Mouse (Mus musculus) spleen, postnatal 4 days (tissue): Measurements from ENCODE around the gene Sec24c.
A peak's percentile ranks its signal among the peaks of the same experiment; 100 is the strongest.
"Not testable (repeated sequence)": the region's sequence is repeated elsewhere in the genome, so short reads cannot be mapped to it uniquely, and the experiment has no call there.

Experiments
- DNase-seq, 2 experiments: peaks; one replicate each; pipeline ENCODE4 v3.0.0; 2022; ENCODE audit warnings: low spot score in 2 of 2

Sec24c gene

DNA sequence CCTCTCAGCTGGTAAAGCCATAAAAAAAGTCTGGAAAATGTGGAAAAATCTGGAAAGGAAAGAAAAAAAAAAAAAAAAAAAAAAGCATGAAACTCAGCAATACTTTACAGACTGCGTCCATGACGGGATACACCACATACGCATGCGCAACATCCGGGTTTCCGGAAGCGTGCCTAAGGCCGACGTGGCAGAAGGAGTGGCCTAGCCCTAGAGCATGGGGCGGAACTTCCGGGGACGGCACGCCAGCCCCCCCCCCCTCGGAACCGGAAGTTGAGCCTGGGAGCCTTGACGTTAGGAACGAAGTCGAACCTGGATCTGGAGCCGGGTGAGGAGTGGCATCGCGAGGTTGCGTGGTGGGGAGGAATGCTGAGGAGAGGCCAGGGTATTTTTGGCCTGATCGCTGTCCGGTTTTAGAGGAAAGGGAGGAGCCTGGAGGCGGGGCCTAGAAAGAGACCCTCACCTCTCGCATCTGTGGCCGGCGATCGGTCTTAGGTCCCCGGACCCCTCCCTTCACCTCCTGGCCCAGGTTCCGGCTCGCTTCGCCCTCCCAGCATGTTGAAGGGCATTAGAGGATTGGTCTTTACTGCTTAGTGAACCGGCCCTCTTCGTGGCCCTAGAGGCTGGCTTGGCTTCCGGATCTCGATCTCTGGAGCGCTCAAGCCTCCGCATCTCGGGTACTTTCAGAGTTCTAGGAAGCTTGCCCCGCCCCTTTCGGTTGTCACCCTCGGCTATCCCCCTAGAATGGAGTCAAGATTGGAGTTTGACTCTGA is at the start of gene Sec24c:
Sec24c (plus strand) TSS at position 245 of the 770 bp plus-strand sequence.
- DNase-seq: peak; percentile 98 to 99

DNA sequence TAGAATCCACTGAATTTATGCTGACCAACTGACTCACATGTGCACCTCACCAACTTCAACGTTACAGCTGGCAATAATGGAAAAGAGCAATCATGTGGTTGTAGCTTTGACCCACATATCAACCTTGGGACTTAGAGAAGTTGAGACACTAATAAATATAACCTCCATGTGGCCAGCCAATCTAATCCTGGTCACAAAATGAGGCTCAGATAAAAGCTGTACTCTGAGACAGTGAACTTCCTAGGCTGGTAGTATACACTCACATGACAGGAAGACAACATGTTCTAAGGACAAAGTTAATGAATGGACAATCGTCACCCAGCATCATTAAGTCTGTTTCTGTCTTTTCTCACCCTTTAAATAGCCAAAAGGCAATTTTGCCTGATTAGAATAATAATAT is 47.7 kb upstream of the Sec24c start:
- no peak for DNase-seq

DNA sequence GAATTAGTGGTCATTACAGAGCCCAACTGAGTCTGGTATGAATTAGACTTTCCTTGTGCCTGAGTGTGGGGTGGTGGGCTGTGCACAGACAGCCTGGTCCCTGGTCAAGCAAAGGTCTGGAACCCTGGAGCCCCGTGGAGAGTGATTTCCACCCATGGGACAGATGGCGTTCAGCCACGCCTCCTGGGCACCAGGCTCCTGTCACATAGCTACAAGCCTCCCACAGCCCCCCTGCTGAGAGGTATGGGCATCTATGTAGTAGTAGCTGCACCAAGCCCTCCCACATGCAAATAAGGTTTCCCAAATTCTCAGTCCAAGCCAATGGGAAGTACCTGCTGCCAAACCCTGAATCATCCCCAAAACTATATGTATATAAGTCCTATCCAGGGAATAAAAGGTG is 47.1 kb upstream of the Sec24c start:
- DNase-seq: no peak

DNA sequence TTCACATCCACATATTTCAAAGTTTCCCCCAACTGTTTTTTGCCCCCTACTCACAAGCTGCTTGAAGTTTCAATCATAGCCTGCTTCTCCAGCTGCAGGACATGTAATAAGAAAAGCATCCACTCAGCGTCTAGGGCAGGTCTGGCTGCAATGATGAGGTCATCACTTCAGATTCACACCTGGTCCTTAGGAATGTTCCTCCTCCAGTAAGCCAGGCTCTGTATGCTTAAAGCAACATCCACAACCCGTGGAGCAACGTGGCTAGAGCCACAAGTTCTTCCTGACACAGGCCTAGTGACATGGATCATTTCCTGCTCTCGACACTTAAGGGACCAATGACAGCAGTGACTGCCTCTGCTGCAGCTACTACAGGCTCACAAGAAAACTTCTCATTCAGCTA is 42.9 kb upstream of the Sec24c start:
- DNase-seq: no peak

DNA sequence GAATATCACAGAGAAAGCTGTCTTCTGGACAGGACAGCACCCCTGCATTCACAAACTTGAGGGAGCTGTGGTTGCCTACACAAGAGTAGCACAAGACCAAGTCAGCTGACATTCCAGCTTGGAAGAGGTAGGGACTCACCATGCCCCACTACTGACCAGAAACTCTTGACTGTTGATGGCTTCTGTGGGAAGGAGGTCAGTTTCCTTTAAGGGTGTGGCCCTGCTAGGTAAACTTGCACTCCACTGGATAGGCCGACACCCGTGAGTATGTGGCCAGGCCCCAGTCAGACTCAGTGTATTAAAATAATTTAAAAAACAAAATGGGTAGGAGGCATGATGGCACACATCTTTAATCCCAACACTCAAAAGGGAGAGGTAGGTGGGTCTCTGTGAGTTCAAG is 38.6 kb upstream of the Sec24c start:
- DNase-seq: no peak

DNA sequence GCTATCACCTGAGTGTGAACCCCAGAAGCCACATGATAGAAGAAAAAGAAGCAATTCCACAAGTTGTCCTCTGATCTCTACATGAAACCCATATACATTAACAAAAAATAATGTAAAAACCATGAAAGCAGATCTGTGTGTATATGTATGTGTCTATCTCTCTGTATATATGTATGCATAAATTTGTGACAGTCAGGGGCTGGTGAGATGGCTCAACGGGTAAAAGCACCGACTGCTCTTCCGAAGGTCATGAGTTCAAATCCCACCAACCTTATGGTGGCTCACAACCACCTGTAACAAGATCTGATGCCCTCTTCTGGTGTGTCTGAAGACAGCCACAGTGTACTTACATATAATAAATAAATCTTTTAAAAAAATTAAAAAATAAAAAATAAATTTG is 37.1 kb upstream of the Sec24c start:
- DNase-seq: not testable (repeated sequence)

DNA sequence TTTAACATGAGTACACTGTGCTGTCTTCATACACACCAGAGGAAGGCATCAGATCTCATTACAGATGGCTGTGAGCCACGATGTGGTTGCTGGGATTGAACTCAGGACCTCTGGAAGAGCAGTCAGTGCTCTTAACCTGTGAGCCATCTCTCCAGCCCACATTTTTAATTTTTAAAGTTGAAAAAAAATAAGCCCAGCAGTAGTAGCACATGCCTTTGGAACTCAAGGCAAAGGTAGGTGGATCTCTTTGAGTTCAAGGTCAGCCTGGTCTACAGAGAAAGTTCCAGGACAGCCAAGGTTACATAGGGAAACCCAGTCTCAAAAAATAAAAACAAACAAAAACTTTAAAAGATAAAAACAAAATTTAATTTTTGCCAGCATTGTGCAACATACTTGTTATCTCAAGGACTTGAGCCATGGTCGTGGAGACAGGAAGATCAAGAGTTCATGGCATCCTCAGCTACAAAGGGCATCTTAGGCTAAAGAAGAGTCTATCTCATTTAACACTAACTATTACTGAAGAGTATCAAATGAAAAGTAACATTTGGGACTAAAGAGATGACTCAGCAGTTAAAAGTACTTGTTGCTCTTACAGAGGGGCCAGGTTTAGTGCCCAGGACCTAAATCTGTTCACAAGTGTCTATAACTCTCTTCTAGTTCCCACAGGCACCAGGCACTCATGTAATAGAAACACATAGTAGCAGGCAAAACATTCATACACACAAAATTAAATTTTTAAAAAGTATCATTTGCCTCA is 36.1 kb upstream of the Sec24c start:
- no peak for DNase-seq

DNA sequence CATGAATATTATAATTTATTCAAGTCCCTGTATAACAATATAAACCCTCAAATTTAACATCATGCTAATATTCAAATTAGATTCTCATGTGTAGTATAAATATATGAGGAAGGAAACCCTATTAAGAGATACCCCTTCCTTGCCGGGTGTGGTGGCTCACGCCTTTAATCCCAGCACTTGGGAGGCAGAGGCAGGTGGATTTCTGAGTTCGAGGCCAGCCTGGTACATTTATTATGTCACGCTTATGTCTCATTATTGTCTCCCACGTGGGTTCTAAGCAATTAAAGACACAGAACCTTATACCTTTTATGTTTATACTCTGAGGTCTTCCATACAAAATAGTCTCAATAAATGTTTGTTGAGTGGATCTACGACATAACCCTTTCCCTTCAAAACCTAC is 35.4 kb upstream of the Sec24c start:
- DNase-seq: no peak

DNA sequence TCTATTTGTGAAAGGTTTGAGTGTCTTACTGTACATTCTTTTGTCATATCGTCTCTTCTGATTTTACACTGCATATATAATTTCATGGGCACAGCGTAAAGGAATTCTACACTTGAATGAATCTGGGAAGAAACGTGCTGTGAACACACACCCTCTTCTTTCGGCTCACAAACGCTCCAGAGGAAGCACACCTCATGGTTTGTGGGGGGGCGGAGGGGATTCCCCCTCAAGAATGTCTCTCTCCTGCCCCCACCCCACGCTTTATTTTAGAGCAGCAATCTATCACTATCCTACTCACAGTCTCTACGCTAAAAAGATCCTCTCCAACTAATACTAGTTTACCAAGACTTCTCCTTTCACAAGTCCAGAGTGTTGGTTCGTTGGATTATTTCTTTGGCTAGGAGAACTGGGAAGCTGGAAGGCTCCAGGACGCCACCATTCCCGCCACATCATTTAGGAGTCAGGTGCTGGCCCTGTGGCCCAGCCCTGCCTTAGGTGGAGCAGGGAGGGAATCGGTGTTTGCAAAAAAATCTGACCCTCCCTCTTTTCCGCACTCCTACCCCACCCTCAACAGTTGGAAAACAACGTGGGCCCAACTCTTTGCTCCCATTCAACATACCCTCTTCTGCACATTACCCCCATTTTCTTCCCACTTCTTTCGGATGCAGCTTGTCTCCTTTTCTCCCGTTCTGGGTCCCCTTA is 34.0 kb upstream of the Sec24c start:
- peak in 1 of 2 experiments; percentile 29 for DNase-seq

DNA sequence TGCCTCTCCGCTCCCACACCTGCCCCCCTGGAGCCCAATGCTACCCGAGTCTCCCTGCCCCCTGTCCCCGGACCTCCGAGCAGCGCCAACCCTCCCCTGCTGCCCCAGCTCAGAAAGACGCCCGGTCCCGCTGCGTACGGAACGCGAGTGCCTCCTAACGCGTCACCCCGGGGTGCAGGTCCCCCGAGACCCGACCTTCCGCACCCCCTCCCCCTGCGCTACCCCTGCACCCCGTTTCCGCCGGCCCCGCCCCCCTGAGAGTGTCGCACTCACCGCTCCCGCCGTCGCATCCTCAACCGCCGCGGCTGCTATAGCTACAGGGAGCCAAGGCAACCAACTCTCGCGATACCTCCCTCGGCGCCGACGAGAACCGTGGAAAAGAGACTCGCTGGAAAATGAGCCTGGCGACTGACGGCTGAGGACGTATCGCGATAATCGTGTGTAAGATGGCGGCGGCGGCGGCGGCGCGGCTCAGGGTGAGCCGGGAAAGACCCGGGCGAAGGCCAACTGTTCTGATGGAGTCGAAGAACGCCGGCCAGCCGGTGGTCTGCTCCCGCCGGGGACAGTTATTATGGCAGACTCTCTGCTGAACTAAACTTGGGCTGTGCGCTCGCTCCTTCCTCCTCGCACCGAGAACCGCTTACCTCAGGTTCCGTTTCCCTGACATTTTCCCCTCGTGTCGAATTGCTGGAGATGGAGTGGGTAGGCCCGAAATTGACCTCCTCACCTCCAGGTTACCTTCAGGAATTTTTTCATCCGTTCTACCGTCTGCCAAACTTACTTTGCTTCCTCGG is 33.3 kb upstream of the Sec24c start, which contains the start of gene Usp54:
Usp54 (minus strand) TSS at position 420 of the 794 bp plus-strand sequence.
- peak; percentile 98 to 99 for DNase-seq

DNA sequence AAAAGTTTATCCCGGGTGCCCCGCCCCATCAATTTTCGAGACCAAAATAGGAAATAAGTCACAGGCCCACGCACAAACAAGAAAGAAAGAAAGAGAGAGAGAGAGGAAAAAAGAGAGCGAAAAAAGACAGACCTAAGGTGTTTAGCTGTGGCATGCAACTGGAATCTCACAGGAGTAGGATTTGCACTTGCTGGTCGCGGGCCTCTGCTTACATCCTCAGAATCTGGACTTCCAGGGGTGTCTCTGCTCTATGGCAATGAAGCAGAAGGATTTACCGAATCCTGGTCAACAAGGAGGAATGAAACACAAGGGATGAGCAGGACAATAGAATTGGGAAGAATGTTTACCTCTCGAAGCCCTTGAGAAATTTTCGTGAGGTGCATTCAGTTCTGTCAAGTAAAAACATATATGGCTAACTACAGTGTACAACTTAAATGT is 32.7 kb upstream of the Sec24c start:
- no peak for DNase-seq

DNA sequence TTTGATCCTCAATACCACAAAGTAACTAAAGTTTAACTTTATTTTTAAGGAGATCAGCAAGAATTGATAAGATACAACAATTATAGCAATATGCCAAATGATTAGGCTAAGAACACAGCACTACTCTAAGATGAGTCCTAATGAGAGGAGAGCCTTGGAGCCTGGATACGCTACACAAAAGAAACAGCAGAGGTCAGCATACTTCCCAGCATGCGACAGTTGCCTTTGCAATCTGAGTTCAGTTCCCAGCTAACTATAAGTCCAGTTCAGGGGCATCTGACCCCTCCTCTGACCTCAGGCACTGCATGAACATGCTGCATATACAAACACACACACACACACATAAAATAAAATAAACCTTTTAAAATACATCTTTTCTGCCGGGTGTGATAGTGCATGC is 28.6 kb upstream of the Sec24c start:
- no peak for DNase-seq

DNA sequence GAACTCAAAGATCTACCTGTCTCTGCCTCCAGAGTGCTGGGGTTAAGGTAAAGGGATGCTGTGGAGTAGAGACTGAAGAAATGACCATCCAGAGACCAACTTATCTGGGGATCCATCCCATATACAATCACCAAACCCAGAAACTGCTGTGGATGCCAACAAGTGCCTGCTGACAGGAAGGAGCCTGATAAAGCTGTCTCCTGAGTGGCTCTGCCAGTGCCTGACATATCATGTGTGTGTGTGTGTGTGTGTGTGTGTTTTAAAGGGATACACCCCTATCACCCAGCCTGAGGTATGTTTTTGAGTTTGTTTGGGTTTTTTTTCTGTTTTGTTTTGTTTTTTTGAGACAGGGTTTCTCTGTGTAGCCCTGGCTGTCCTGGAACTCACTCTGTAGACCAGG is 27.7 kb upstream of the Sec24c start:
- DNase-seq: no peak

DNA sequence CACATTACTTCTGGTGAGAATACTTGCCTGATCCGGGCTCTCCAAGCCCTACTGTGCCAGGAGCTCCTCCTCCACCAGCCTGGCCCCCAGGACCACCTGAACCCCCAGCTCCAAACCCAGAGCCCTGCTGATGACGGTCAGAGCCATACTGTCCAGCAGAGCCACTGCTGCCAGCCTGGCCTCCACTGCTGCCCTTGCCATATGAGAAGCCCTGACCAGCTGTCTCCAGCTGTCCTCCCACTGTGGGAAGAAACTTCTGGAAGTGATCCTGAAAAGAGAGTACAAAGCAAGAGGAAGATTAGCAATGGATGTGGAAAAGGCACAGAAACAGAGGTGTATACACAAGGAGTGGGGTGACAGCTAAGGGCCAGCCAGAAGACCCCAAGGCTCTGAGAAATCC is 23.1 kb upstream of the Sec24c start:
- DNase-seq: no peak

DNA sequence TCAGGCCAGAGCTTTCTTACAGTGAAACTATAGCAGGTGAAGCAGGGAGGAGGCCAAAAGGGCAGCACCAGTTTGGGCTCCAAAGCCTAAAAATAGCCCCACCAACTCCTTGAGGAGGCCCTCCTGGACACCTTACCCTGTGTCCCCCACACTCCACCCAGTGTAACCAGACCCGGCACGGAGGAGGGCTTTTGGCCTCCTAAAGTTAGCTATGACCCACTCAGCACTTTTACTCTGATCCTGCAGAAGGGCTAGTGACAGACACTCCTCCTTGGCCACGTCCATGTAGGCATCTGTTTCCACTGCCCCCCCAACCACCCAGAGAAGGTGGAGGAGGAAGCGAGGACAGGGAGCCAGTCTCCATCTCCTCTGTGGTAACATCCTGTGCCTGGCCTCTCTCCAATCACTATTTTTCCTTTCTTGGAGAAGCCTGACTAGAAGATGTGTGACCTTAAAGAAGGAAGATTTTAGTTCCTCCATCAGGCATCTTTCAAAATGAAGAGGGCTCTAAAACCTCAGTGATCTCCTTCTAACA is 22.3 kb upstream of the Sec24c start:
- DNase-seq: no peak

DNA sequence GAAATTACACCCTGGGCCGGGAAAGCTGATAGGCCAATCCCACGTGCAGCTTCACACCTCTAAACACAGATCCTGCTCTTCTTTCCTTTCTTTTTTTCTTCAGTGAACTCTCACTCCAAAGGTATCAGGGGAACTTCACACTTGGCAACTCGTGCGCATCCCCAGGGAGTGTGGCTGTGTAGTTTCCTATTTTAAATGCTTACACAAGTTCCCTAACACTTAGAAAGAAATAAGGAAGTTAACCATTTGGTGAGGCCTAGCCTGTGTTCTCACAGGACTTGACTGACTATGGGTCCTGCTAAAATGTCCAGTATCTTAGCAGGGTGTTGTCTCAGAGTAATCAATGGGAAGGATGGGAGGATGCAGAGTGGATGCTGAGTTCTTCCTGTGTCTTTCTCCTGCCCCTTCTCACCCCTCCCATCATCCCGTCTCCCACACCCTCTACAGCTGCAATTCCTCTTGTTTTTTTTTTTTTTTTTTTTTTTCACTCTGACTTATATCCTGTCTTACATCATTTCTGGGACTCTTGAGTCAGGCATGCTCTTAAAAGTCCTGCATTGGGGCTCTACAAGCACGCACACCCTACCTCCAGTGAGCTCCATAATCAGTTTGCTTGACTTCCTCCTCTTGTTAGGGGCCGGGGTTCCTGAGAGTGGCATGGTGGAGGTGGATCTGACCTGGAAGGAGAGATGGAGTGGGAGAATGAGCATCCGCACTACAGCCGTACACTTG is 19.3 kb upstream of the Sec24c start:
- no peak for DNase-seq

DNA sequence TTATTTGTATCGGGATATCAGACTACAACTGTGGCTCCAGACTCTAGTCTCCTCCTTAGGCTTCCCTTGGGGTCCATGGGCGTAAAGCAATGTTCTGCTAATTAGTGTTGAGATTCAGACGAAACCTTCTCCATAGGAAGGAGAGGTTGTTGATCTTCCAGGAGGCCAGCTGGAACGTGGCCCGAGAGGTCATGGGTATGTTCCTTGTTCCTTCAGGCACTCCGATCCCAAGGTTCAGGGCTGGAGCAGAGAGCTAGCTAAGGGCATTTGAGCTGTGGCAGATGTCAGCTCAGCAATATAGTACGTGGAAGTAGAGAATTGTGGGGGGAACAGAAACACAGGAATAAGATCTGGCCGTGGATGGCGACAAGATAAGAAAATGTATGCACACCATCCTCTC is 18.4 kb upstream of the Sec24c start:
- DNase-seq: no peak

DNA sequence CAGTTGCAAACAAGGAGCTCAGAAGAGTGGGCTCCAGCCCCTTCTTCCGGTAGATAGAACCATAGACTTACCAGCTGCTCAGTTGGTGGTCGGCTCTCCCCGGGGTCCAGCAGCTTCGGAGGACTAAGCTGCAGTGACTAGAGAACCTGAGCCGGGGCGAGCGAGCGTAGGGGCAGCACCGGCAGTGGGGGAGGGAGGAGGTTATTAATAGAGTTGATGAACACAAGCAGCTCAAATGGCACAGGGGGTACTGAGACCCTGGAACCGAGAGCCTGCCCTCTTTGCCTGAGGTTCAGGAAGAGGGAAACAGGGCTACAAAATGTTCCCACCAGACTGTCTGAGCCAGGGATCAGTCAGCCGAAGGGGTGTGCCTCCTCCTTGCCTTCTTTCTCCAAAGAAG is 17.7 kb upstream of the Sec24c start, which contains the start of gene Myoz1:
Myoz1 (minus strand) TSS at position 180 of the 400 bp plus-strand sequence.
- DNase-seq: no peak

DNA sequence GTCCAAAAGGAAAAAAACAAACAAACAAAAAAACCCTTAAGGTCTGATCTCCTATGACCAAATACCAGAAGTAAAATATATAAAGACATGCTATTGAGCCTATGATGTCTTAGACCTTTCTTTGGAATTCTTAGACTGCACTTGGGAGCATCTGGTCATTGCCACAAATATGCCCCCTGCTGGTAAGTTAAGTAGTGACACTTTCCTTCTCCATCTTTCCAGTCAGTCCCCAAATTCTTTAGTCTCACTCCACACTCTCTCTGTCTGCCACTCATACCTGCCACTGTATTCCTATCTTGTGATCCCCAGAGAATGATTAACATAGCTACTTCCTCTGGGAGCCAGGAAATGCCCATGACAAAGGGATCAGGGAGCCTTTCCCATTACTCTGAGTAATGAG is 15.8 kb upstream of the Sec24c start:
- no peak for DNase-seq

DNA sequence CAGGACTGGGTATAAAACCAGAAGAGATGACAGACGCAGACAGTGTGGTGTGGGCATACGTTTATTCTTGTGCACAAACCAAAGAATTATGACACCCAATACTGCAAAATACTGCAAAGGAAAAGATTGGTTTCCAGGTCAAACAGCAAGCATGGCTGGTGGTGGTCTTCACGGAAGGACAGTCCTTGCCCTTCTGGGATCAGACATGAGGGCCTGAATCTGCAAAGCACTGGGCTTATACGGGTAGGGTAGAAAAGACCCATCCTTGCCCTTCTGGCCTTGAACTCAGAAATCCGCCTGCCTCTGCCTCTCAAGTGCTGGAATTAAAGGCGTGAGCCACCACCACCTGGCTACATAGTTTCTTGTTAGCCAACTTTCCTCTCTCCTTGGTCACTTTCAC is 15.2 kb upstream of the Sec24c start:
- no peak for DNase-seq

DNA sequence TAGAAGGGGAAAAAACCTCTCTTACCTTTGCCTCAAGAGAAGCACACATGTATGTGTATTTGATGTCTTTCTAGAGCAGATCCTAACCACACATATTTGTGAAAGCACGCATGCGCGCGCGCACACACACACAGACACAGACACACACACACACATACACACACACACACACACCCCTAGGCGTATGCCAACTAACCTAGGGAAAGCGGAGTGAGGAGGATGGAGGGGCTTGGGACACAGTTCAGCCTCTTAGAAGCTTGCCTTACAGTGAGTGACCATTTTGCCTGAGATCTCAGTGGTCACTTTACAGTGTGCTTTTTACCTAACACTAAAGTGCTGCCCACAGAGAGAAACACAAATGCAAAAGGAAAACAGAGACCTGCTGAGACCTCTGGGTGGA is 14.4 kb upstream of the Sec24c start:
- DNase-seq: no peak
